Comparison of ENCODE assay signal across 8 mouse cellular contexts in the genomic region with DNA sequence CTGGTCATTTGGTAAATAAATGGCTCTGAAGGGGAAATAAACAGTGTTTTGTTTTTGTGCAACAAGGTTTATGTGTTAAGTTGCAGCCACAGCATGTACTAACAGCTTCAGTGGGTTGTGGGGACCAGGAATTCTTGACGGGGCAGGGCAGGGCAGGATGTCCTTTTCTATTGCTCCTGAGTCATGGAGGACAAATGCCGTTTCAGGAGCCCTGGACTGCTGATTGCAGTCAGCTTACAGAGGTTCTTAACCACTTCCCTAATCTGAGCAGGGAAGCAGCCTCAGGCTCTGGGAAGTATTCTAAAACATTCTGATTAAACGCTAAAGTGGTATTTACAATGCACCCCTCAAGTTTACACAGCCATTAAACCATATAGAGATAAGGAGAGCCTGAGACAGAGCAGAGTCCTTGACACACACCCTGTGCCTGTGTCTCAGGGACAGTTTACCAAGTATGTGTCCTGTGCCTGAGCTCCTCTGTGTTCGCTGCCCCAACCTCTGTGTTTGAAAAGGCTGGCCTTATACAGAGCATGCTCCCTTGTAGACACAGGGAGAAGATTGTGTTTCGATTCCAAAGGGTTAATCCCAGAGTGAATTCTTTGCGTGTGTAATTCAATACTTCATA.
DNase-seq lines count a peak whose midpoint lies in the region; ATAC-seq and TF ChIP-seq lines count a peak whose summit lies in the region.

No protein-coding gene starts in this region.

- no peaks in the 10 kb centered on the region for H3K9me3 ChIP-seq in lung, postnatal 0 days (ENCODE audit: low read length)

- peak overlapping the region; percentile 44 for H3K4me2 ChIP-seq in lung, postnatal 0 days (replicated peaks; ENCODE audit: low read depth, low read length)

- TF ChIP-seq EP300 in heart, adult 2 months (IDR thresholded peaks at IDR 0.05; ENCODE audit: insufficient read depth, low read depth, low read length): no peak
- TF ChIP-seq EP300 in lung, postnatal 0 days (IDR thresholded peaks at IDR 0.05): peak; percentile 41; the same call in 1 of the 2 replicates

- peak; percentile 83 for ATAC-seq in lung, postnatal 0 days
- no peak for ATAC-seq in activated CD4-positive, CD25-positive, alpha-beta regulatory T cell, adult 4 months

- H3K36me3 ChIP-seq in heart, adult 2 months (ENCODE audit: control insufficient read depth, insufficient read depth, low read length): no peaks in the 10 kb centered on the region
- no peaks in the 10 kb centered on the region for H3K36me3 ChIP-seq in lung, postnatal 0 days (ENCODE audit: insufficient read depth, low read length)

- peaks cover 7% of the 10 kb centered on the region for H3K4me1 ChIP-seq in heart, adult 2 months (ENCODE audit: control insufficient read depth, insufficient read depth, low read length)
- H3K4me1 ChIP-seq in lung, postnatal 0 days (ENCODE audit: insufficient read depth, low read depth, low read length): peaks cover 4% of the 10 kb centered on the region; the same call in 1 of the 2 replicates

- H3K4me3 ChIP-seq in heart, adult 2 months: peak overlapping the region; percentile 19; the same call in 1 of the 2 replicates
- H3K4me3 ChIP-seq in lung, postnatal 0 days (ENCODE audit: low read depth, low read length): peak overlapping the region; percentile 4; the same call in 1 of the 2 replicates

- H3K79me2 ChIP-seq in heart, adult 2 months (replicated peaks; ENCODE audit: control insufficient read depth, insufficient read depth, low read length): no peaks in the 10 kb centered on the region

- intact Hi-C loops in heart, adult 2 months (cut with DNase I): loop anchor here (5.0 to 10.0 kb wide), 2 partner anchors 928 to 1326 kb away; a partner anchor contains a TSS

- H3K27me3 ChIP-seq in heart, adult 2 months (ENCODE audit: control insufficient read depth, insufficient read depth, low read length): no peaks in the 10 kb centered on the region
- H3K27me3 ChIP-seq in lung, postnatal 0 days (replicated peaks; ENCODE audit: insufficient read depth, low read length): no peaks in the 10 kb centered on the region

- TF ChIP-seq POLR2A in brain, embryonic 14.5 days (IDR thresholded peaks at IDR 0.05; ENCODE audit: borderline replicate concordance, extremely low read depth, insufficient read depth, insufficient read length, poor library complexity, severe bottlenecking): no peak
- TF ChIP-seq POLR2A in heart, adult 2 months (IDR thresholded peaks at IDR 0.05; ENCODE audit: insufficient read depth, low read depth, low read length): no peak

- H3K27ac ChIP-seq in heart, adult 2 months: peak overlapping the region; percentile 80
- H3K27ac ChIP-seq in lung, postnatal 0 days (ENCODE audit: low read length): peak overlapping the region; percentile 81

- 0 out of 2 replicates have a peak overlapping the region, but pooled peaks have one; percentile 22 for H3K9ac ChIP-seq in heart, adult 2 months (ENCODE audit: low read depth, low read length)
- peak overlapping the region; percentile 4 for H3K9ac ChIP-seq in lung, postnatal 0 days (replicated peaks; ENCODE audit: low read depth)

- peak; percentile 54 for DNase-seq in MEL-GATA-1-ER (ENCODE audit: extremely low read depth, low read depth)
- DNase-seq in brain, embryonic 14.5 days (ENCODE audit: low read depth): peak; percentile 25
- DNase-seq in heart, adult 2 months: peak; percentile 50
- DNase-seq in kidney, adult 18-20 months: peak; percentile 24
- DNase-seq in lung, postnatal 0 days (ENCODE audit: low spot score): peak; percentile 80
- peak; percentile 50 for DNase-seq in skeletal muscle tissue, adult 2 months (ENCODE audit: low read depth, low spot score)
- no peak for DNase-seq in thymus, postnatal 36 days

- 17% methylated on average over 6 of the region's 6 CpGs for WGBS in heart, adult 2 months
- 6% methylated on average over 6 of the region's 6 CpGs for WGBS in lung, postnatal 0 days

- TF ChIP-seq CTCF in brain, embryonic 14.5 days (IDR thresholded peaks at IDR 0.05; ENCODE audit: borderline replicate concordance, extremely low read depth, insufficient read depth, insufficient read length): no peak
- TF ChIP-seq CTCF in heart, adult 2 months (IDR thresholded peaks at IDR 0.05): no peak
- no peak for TF ChIP-seq CTCF in lung, postnatal 0 days (IDR thresholded peaks at IDR 0.05)

Comparison
In these comparisons a context has a peak if more than half of its experiments do, and no peak if none do; other contexts are left out.
1. DNase-seq: peak in MEL-GATA-1-ER (single experiment), brain, embryonic 14.5 days (single experiment), heart, adult 2 months (2 of 2), kidney, adult 18-20 months (single experiment), lung, postnatal 0 days (single experiment) and skeletal muscle tissue, adult 2 months (single experiment); none in thymus, postnatal 36 days (0 of 2).